Mouse (Mus musculus) limb, embryonic 14.5 days (tissue): Measurements from ENCODE around the gene Slc16a1. TPM values are rescaled to one million over a fixed set of nuclear protein-coding genes. Genes with fewer than 3 reads are reported as not detected.

Experiments used
- ATAC-seq: fragments of 200-750 bp; cut with Nextera tagmentation; 2 replicates; pipeline ENCODE4 v1.8.0; 2017; ENCODE audit warnings: low read depth, moderate number of reproducible peaks, moderate TSS enrichment; ENCODE audit not compliant: low FRiP score
- DNase-seq: peaks from one replicate; pipeline ENCODE4 v3.0.0-alpha.2; 2015; ENCODE audit warnings: low spot score
- H3K27ac ChIP-seq: fragments of 300-500 bp; sonication (generic); replicated peaks from 2 replicates; pipeline ENCODE4 v1.5.1; 2014; ENCODE audit warnings: low read depth, mild to moderate bottlenecking, low read length, moderate library complexity, mixed read lengths
- H3K27me3 ChIP-seq: fragments of 300-500 bp; sonication (generic); 2 replicates; pipeline ENCODE4 v1.6.1; 2014; ENCODE audit warnings: low read length, mixed read lengths; ENCODE audit not compliant: control insufficient read depth, insufficient read depth
- H3K36me3 ChIP-seq: fragments of 300-500 bp; sonication (generic); 2 replicates; pipeline ENCODE4 v1.6.1; 2014; ENCODE audit warnings: mild to moderate bottlenecking, low read length, moderate library complexity, mixed read lengths; ENCODE audit not compliant: control insufficient read depth, insufficient read depth
- H3K4me1 ChIP-seq: fragments of 300-500 bp; sonication (generic); 2 replicates; pipeline ENCODE4 v1.6.1; 2014; ENCODE audit warnings: antibody characterized with exemption, low read length, mixed read lengths; ENCODE audit not compliant: control insufficient read depth, insufficient read depth
- H3K4me2 ChIP-seq: fragments of 300-500 bp; sonication (generic); replicated peaks from 2 replicates; pipeline ENCODE4 v1.6.1; 2014; ENCODE audit warnings: low read depth, mild to moderate bottlenecking, low read length, moderate library complexity; ENCODE audit not compliant: severe bottlenecking
- H3K4me3 ChIP-seq: fragments of 300-500 bp; sonication (generic); replicated peaks from 2 replicates; pipeline ENCODE4 v1.5.1; 2014; ENCODE audit warnings: low read length
- H3K9ac ChIP-seq: fragments of 300-500 bp; sonication (generic); 2 replicates; pipeline ENCODE4 v1.6.1; 2014; ENCODE audit warnings: mild to moderate bottlenecking, low read depth, low read length, moderate library complexity; ENCODE audit not compliant: severe bottlenecking
- H3K9me3 ChIP-seq: fragments of 300-500 bp; sonication (generic); 2 replicates; pipeline ENCODE4 v1.6.1; 2016; ENCODE audit warnings: low read length; ENCODE audit not compliant: control insufficient read depth
- POLR2A ChIP-seq: fragments of 200-500 bp; IDR thresholded peaks from 2 replicates; pipeline ENCODE4 v1.8.0; 2012; ENCODE audit warnings: inconsistent platforms, mild to moderate bottlenecking, moderate library complexity, borderline replicate concordance; ENCODE audit not compliant: insufficient read depth, insufficient read length; ENCODE audit errors: extremely low read depth
- WGBS: fragments of 180-500 bp; shearing (Covaris S2); extraction: QIAGEN DNeasy Blood & Tissue Kit; methylation state at CpG from one replicate; pipeline ENCODE4 v1.1.7; 2014; 5-methylcytosine and 5-hydroxymethylcytosine counted together
- polyA plus RNA-seq, 2 experiments: library from polyadenylated mRNA; depleted of rRNA in 1 of 2; stranded (reverse) in 1 of 2; unstranded in 1 of 2; fragments of >200 nt; fragmentation: Nextera tagmentation in 1 of 2; extraction: Ambion mirVana in 1 of 2; gene quantifications; 2 replicates each; pipeline versions ENCODE4 v1.2.1 to v1.2.3; 2012 to 2014

Gene Slc16a1
- polyA plus RNA-seq, 2 experiments = 23.3 to 46.6 TPM

- ATAC-seq = no peak
- no peak overlapping the region for H3K27ac ChIP-seq
- DNase-seq = no peak
- no peak overlapping the region for H3K9ac ChIP-seq
- no peaks in the 10 kb centered on the region for H3K36me3 ChIP-seq
- TF ChIP-seq POLR2A = no peak
- no peak overlapping the region for H3K4me2 ChIP-seq
- H3K9me3 ChIP-seq = no peaks in the 10 kb centered on the region
- WGBS = 77% methylated on average over 1 of the region's 1 CpGs
- no peaks in the 10 kb centered on the region for H3K27me3 ChIP-seq
- H3K4me3 ChIP-seq = no peak overlapping the region
- peaks cover 5% of the 10 kb centered on the region; the same call in 1 of the 2 replicates for H3K4me1 ChIP-seq
Observed at GRCm38 (mm10) chr3:104614081-104614480, 24.4 kb upstream of the Slc16a1 start.

DNA sequence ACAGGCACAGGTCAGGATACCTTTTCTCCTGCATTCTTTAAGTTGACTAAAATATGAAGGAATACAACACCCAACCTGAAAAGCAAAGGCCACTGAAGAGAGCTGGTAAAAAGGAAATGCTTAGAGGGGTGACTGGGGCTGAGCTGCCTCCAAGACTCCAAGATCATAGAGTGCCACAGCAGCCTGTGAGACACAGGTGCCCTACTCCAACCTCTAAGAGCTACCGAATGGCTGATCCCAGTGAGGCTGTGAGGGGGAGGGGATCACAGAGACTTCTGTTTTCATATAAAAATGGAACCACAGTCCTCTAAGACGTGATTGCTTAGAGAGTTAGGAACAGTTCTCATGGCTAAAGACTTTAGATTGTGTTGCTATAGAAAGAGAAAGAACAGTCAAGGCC, 23.3 kb upstream of the Slc16a1 start:
- H3K4me1 ChIP-seq = peaks cover 5% of the 10 kb centered on the region; the same call in 1 of the 2 replicates
- WGBS = 66% methylated on average over 2 of the region's 2 CpGs
- no peak for TF ChIP-seq POLR2A
- no peak overlapping the region for H3K27ac ChIP-seq
- DNase-seq (no peak), ATAC-seq (no peak)
- H3K4me2 ChIP-seq = no peak overlapping the region
- H3K27me3 ChIP-seq = no peaks in the 10 kb centered on the region
- no peaks in the 10 kb centered on the region for H3K9me3 ChIP-seq
- no peaks in the 10 kb centered on the region for H3K36me3 ChIP-seq
- no peak overlapping the region for H3K9ac ChIP-seq
- H3K4me3 ChIP-seq = no peak overlapping the region

DNA sequence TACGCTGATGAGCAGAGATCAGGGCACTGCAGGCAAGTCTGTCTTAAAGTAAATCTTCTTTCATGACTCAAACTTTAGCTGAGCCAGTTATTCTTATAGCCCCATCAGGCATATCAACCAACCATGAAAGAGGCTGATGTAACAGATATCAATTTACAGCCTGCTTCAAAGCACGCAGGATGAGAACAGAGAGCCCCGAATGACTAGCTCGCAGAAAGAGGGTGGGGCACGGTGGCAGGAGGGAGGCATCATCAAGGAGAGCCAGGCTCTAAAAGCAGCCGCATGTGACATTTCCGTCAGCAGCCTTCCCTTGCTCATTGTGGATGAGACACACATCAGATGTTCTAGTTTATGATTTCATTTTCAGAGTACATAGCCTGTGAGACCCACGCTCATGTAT, 22.3 kb upstream of the Slc16a1 start:
- WGBS = 29% methylated on average over 8 of the region's 8 CpGs
- Histone ChIP-seq H3K36me3 (no peaks in the 10 kb centered on the region), H3K27ac (no peak overlapping the region), H3K9me3 (no peaks in the 10 kb centered on the region), H3K27me3 (no peaks in the 10 kb centered on the region), H3K4me1 (peaks cover 5% of the 10 kb centered on the region; the same call in 1 of the 2 replicates), H3K4me3 (no peak overlapping the region), H3K4me2 (no peak overlapping the region), H3K9ac (no peak overlapping the region)
- no peak for ATAC-seq
- no peak for TF ChIP-seq POLR2A
- DNase-seq = no peak

- no peaks in the 10 kb centered on the region for H3K27me3 ChIP-seq
- no peaks in the 10 kb centered on the region for H3K4me1 ChIP-seq
- WGBS = 32% methylated on average over 1 of the region's 1 CpGs
- DNase-seq (no peak), ATAC-seq (no peak)
- no peaks in the 10 kb centered on the region for H3K9me3 ChIP-seq
- TF ChIP-seq POLR2A = no peak
- H3K4me3 ChIP-seq = no peak overlapping the region
- H3K4me2 ChIP-seq = no peak overlapping the region
- no peak overlapping the region for H3K27ac ChIP-seq
- H3K36me3 ChIP-seq = no peaks in the 10 kb centered on the region
- no peak overlapping the region for H3K9ac ChIP-seq
Observed at GRCm38 (mm10) chr3:104621841-104622240, 16.6 kb upstream of the Slc16a1 start.

DNA sequence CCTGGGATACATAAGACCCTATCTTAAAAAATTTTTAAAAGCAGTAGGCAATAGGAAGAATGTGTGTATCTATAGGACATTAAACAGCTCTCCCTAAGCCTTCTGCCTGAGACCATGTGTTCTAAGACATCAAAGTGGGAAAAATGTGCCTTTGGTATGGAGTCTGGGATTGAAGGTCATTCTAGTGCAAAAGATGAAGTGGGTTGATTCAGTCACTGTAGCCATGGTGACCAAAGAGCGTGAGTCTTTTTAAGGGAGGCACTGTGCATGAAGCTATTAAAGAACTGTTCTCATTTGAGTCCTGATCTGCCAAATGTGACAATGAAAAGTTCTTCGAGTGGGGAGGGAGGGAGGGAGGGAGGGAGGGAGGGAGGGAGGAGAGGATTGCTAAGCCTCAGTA, 8.7 kb upstream of the Slc16a1 start:
- no peak for ATAC-seq
- WGBS = 77% methylated on average over 2 of the region's 2 CpGs

GRCm38 (mm10) chr3:104630941-104631340, 7.5 kb upstream of the Slc16a1 start:
- no peaks in the 10 kb centered on the region for H3K27me3 ChIP-seq
- no peak overlapping the region for H3K9ac ChIP-seq
- H3K27ac ChIP-seq = no peak overlapping the region
- WGBS = 77% methylated on average over 2 of the region's 2 CpGs
- ATAC-seq (no peak), DNase-seq (no peak)
- H3K4me2 ChIP-seq = no peak overlapping the region
- TF ChIP-seq POLR2A = no peak
- no peaks in the 10 kb centered on the region for H3K36me3 ChIP-seq
- H3K4me3 ChIP-seq = no peak overlapping the region
- H3K9me3 ChIP-seq = no peaks in the 10 kb centered on the region
- no peaks in the 10 kb centered on the region for H3K4me1 ChIP-seq

More for the DNA sequence above, 8.7 kb upstream of the Slc16a1 start:
- TF ChIP-seq POLR2A = no peak
- Histone ChIP-seq H3K9me3 (no peaks in the 10 kb centered on the region), H3K36me3 (no peaks in the 10 kb centered on the region), H3K27me3 (no peaks in the 10 kb centered on the region), H3K9ac (no peak overlapping the region), H3K27ac (no peak overlapping the region), H3K4me3 (no peak overlapping the region), H3K4me1 (no peaks in the 10 kb centered on the region), H3K4me2 (no peak overlapping the region)
- DNase-seq = no peak
